Mouse (Mus musculus) adrenal gland, postnatal 4 days (tissue): ENCODE measurements around the gene Platr25. TPM values are rescaled to one million over a fixed set of nuclear protein-coding genes. Genes with fewer than 3 reads are reported as not detected.
"Not testable (repeated sequence)": the region's sequence is repeated elsewhere in the genome, so short reads cannot be mapped to it uniquely, and the experiment has no call there.

Experiments used
- DNase-seq, 2 experiments: peaks; one replicate each; pipeline ENCODE4 v3.0.0; 2021 to 2022; ENCODE audit warnings: low spot score in 2 of 2, mixed read lengths in 2 of 2
- long read RNA-seq, 2 experiments: library from polyadenylated mRNA; stranded (forward); transcript quantifications; one replicate each; pipeline ENCODE4 v2.0.0; 2021
- microRNA-seq: library from miRNA; unstranded; fragments of <30 nt; microRNA quantifications from one replicate; pipeline ENCODE4 v1.2.0, GENCODE M21; 2021
- total RNA-seq, 2 experiments: library from RNA; stranded (reverse); gene quantifications; 2 replicates each; pipeline ENCODE4 v1.2.3; 2021

The Platr25 gene
- 10 to 100 TPM; 12.0 to 13.8 TPM for total RNA-seq
- long read RNA-seq, experiment 1, partial matches to known transcripts, result 0 of 2 reads
- long read RNA-seq, experiment 1, other reads (novel, unspliced or antisense), result 1 of 2 reads
- long read RNA-seq, experiment 2, partial matches to known transcripts, result 0 of 2 reads
- long read RNA-seq, experiment 2, other reads (novel, unspliced or antisense), result 0 of 2 reads

DNA sequence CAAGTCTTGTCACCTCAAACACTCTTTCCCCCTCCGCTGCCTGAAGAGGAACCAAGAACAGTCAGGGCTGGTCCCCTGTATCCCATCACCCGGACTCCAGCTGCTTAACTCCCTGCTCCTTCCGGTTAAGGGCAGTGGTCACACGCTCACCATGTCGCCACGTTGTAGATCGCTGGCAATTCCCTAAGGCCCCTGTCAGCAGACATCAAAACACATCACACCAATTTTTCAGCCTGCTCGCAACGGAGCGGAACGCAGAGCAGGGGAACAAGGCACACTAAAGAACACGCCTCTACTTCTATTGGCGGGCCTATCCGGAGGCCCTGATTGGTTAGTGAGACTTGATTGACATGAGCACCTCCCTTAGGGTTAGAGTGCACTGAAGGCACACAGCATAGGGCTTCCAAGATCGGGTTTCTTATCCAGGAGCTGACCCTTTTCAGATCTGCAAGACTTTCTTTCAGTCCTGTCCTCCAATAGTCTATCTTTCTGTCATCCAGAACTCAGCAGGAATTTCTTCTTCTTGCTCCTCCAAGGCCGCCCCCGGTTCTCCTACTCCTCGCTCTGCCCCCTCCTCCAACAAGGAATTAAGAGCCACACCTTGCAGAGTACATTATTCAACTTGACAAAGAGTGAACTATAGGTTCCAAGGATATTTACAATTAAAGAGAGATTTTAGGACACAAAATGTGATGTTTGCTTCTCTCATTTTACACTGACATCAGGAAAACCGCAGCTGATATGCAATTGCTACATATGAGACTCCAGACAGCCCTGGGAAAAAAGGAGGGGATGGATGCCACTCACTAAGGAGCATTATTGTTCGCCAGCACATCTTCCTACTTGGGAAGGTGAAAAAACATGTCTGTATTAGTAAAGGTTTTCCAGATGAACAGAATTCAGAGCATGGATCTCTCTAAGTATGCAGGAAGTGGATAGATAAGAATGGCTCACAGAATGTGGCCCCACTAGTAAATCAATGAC, at the start of gene Platr25:
Gene Platr25 (minus strand): TSS at position 278 of the 984 bp plus-strand sequence.
- DNase-seq, result peak in 1 of 2 experiments; percentile 21

DNA sequence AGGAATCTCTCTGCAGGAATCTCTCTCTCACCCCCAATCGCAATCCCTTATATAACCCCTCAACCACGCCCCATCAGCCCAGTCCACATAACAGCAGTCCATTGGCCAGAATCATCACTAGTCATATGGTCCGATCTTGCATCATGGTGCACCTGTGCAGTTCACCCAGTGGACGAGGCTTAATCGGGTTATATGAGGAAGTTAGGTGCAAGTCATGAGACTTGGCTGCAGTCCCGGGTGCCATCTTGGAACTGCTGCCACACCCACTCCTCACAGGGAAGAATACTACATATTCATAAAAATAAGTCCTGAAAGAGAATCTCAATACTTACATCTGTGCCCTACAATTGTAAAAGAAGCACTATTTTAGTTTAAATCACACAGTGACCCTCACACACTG, 47.5 kb upstream of the Platr25 start:
- not testable (repeated sequence) for DNase-seq

GRCm38 (mm10) chr13:62786135-62786493, 25.6 kb upstream of the Platr25 start:
- not testable (repeated sequence) for DNase-seq

DNA sequence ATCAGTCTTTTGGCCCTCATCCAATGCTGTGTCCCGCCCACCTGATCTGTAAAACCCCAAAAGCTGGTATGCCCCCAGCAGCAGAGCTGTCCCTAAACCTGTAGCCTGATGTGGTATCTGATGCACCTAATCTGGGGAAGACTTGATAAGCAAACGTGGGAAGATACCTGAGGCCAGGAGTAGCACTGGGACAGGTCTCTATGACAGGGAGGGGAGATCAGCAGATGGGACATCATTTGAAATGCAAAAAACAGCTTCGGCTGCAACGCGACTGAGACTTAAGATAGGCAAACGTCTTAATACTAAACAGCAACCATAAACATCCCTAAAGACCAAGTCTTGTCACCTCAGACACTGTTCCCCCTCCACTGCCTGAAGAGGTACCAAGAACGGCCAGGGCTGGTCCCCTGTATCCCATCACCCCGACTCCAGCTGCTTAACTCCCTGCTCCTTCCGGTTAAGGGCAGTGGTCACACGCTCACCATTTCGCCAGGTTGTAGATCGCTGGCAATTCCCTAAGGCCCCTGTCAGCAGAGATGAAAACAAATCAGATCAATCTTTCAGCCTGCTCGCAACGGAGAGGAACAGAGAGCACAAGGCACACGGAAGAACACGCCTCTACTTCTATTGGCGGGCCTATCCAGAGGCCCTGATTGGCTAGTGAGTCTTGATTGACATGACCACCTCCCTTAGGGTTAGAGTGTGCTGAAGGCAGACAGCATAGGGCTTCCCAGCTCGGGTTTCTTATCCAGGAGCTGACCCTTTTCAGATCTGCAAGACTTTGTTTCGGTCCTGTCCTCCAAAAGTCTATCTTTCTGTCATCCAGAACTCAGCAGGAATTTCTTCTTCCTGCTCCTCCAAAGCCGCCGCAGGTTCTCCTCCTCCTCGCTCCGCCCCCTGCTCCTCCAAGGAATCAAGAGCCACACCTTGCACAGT, 25.0 kb upstream of the Platr25 start, which contains the start of gene Gm5141:
Gene Gm5141 (minus strand): TSS at position 610 of the 936 bp plus-strand sequence.
- DNase-seq, result not testable (repeated sequence)

- not testable (repeated sequence) for DNase-seq
These were observed 3.3 kb upstream of the Platr25 start for GRCm38 (mm10) chr13:62763806-62764205.

DNA sequence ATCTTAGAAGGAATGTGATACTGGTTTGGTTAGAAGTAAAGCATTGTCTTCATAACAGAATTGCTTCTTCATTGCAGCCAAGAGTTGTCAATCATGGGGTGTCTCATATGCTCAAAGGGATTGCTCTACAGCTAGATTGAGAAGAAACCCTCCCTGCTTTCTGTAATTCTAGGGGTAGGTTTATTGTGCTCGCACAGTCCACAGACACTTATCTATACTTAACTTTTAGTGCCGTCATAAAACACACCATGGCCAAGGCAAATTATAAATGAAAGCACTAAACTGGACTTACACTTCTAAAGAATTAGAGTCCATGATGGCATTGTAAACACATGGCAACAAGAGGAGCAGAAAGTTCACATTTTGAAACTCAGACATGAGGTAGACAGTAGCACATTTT, 27.2 kb downstream of the Platr25 start:
- DNase-seq, result no peak

- DNase-seq, result not testable (repeated sequence)
These were observed 47.9 kb downstream of the Platr25 start for GRCm38 (mm10) chr13:62712611-62713010.

- not testable (repeated sequence) for DNase-seq
These were observed 75.2 kb downstream of the Platr25 start for GRCm38 (mm10) chr13:62685287-62685648.

- not testable (repeated sequence) for DNase-seq
These were observed 75.8 kb downstream of the Platr25 start for GRCm38 (mm10) chr13:62684608-62685286.

- DNase-seq, result no peak
These were observed 107.2 kb downstream of the Platr25 start for GRCm38 (mm10) chr13:62653369-62653743.

- peak; percentile 13 to 37 for DNase-seq
These were observed 107.7 kb downstream of the Platr25 start for GRCm38 (mm10) chr13:62652681-62653368.

DNA sequence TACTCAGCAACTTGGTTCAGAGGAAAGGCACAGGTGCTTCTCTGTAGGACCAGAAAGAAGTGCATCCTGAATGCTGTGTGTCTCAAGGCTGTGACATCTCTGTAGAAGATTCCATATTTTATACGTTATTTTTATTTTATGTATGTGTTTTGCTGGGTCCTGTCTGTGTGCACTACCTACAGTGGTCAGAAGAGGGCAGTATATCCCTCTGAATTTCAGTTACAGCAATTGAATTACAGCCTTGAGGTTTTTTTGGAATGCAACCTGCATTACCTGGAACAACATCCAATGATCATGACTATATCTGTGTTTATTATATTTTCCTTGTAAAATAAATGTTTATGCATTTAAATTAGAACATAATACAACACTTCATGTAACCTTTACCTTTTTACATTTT, 133.4 kb downstream of the Platr25 start:
- DNase-seq, result not testable (repeated sequence)

DNA sequence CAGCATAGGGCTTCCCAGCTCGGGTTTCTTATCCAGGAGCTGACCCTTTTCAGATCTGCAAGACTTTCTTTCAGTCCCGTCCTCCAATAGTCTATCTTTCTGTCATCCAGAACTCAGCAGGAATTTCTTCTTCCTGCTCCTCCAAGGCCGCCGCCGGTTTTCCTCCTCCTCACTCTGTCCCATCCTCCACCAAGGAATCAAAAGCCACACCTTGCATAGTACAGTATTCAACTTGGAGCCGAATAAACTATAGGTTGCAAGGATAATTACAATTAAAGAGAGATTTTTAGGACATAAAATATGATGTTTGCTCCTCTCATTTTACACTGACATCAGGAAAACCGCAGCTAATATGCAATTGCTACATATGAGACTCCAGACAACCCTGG, 136.2 kb downstream of the Platr25 start:
- DNase-seq, result not testable (repeated sequence)

GRCm38 (mm10) chr13:62623577-62624276, 136.8 kb downstream of the Platr25 start, which contains the start of gene 6720489N17Rik:
TSS of gene 6720489N17Rik (minus strand) at chr13:62624182.
- peak; percentile 19 to 55 for DNase-seq

Small RNA genes within 50 kb of the gene (microRNA-seq; reads per million reads assigned to microRNA genes)
- not detected for gene Gm24020
- gene Gm24588, result not detected
- gene Mir713, result not detected

Other genes with a start within 250 kb of the Platr25 start
- gene Zfp935, start 202.2 kb downstream of the Platr25 start, total RNA-seq, result not detected
- 10 to 100 TPM; 11.7 to 12.0 TPM for gene Zfp934, start 189.5 kb downstream of the Platr25 start, total RNA-seq
- gene 6720489N17Rik, start 136.5 kb downstream of the Platr25 start, total RNA-seq, result 1 to 10 TPM; 3.2 to 4.1 TPM
- 1 to 10 TPM; 2.8 to 6.0 TPM for gene Gm5141, start 25.1 kb upstream of the Platr25 start, total RNA-seq
- gene Fbp2, start 97.7 kb upstream of the Platr25 start, total RNA-seq, result 1 to 10 TPM; 8.0 to 8.7 TPM
- 100 to 1,000 TPM in 1 of 2 experiments, 10 to 100 TPM in 1; 56.3 to 142 TPM for gene Fbp1, start 127.6 kb upstream of the Platr25 start, total RNA-seq
- gene 2010111I01Rik, start 204.2 kb upstream of the Platr25 start, total RNA-seq, result 100 to 1,000 TPM; 127 to 139 TPM